Mouse (Mus musculus) forebrain, embryonic 14.5 days (tissue): ENCODE measurements around the gene Slc16a12. TPM values are rescaled to one million over a fixed set of nuclear protein-coding genes. Genes with fewer than 3 reads are reported as not detected.
A peak's percentile ranks its signal among the peaks of the same experiment; 100 is the strongest.

ENCODE experiments used
- ATAC-seq: fragments of 200-750 bp; cut with Nextera tagmentation; 2 replicates; pipeline ENCODE4 v1.8.0; 2017; ENCODE audit warnings: mild to moderate bottlenecking, moderate library complexity
- DNase-seq: peaks from one replicate; pipeline ENCODE4 v3.0.0-alpha.2; 2015; ENCODE audit warnings: low spot score
- H3K27ac ChIP-seq: fragments of 300-500 bp; sonication (generic); 2 replicates; pipeline ENCODE4 v1.5.1; 2014; ENCODE audit warnings: low read depth, mild to moderate bottlenecking, control low read depth, low read length, moderate library complexity
- H3K27me3 ChIP-seq: fragments of 300-500 bp; sonication (generic); replicated peaks from 2 replicates; pipeline ENCODE4 v1.6.1; 2014; ENCODE audit warnings: low read length, control low read depth, mixed read lengths; ENCODE audit not compliant: control insufficient read depth, insufficient read depth
- H3K36me3 ChIP-seq: fragments of 300-500 bp; sonication (generic); 2 replicates; pipeline ENCODE4 v1.6.1; 2014; ENCODE audit warnings: low read length, control low read depth; ENCODE audit not compliant: control insufficient read depth, insufficient read depth
- H3K4me1 ChIP-seq: fragments of 300-500 bp; sonication (generic); 2 replicates; pipeline ENCODE4 v1.6.1; 2014; ENCODE audit warnings: antibody characterized with exemption, low read length, control low read depth; ENCODE audit not compliant: control insufficient read depth, insufficient read depth
- H3K4me2 ChIP-seq: fragments of 300-500 bp; sonication (generic); 2 replicates; pipeline ENCODE4 v1.6.1; 2014; ENCODE audit warnings: mild to moderate bottlenecking, control low read depth, low read length
- H3K4me3 ChIP-seq: fragments of 300-500 bp; sonication (generic); 2 replicates; pipeline ENCODE4 v1.5.1; 2014; ENCODE audit warnings: low read depth, low read length, control low read depth
- H3K9ac ChIP-seq: fragments of 300-500 bp; sonication (generic); 2 replicates; pipeline ENCODE4 v1.6.1; 2014; ENCODE audit warnings: mild to moderate bottlenecking, low read length, control low read depth, moderate library complexity
- H3K9me3 ChIP-seq: fragments of 300-500 bp; sonication (generic); replicated peaks from 2 replicates; pipeline ENCODE4 v1.6.1; 2016; ENCODE audit warnings: low read length, control low read depth, mixed read lengths; ENCODE audit not compliant: control insufficient read depth
- WGBS: fragments of 180-500 bp; shearing (Covaris S2); extraction: QIAGEN DNeasy Blood & Tissue Kit; methylation state at CpG from one replicate; pipeline ENCODE4 v1.1.7; 2014; 5-methylcytosine and 5-hydroxymethylcytosine counted together
- polyA plus RNA-seq: library from polyadenylated mRNA; unstranded; fragments of >200 nt; fragmentation: Nextera tagmentation; extraction: Ambion mirVana; gene quantifications from 2 replicates; pipeline ENCODE4 v1.2.1, GENCODE M21; 2014

Gene Slc16a12
- 2.6 and 3.3 TPM in 2 replicates for polyA plus RNA-seq

- peak within 1 kb of the TSS; percentile 57 for H3K4me3 ChIP-seq
- DNase-seq = peak; percentile 42
- WGBS = 1% methylated on average over 61 of the region's 61 CpGs
- peak; percentile 79 for ATAC-seq
- peak within 1 kb of the TSS; percentile 58 for H3K9ac ChIP-seq
- no peak within 1 kb of the TSS for H3K27ac ChIP-seq
- H3K4me1 ChIP-seq = peaks cover 7% of the 10 kb centered on the region; the same call in 1 of the 2 replicates
- H3K27me3 ChIP-seq = 0 out of 2 replicates have a peak, but pooled peaks cover 7% of the 10 kb centered on the region
- no peaks in the 10 kb centered on the region for H3K36me3 ChIP-seq
- H3K4me2 ChIP-seq = peak within 1 kb of the TSS; percentile 99
- H3K9me3 ChIP-seq = no peaks in the 10 kb centered on the region
Measured at GRCm38 (mm10) chr19:34746688-34747504, at the start of gene Slc16a12. Gene Slc16a12 (minus strand): TSS chr19:34747289.

- ATAC-seq (no peak), DNase-seq (no peak)
- WGBS = 84% methylated on average over 4 of the region's 4 CpGs
- no peak overlapping the region for H3K9ac ChIP-seq
- no peaks in the 10 kb centered on the region for H3K4me1 ChIP-seq
- H3K27ac ChIP-seq = no peak overlapping the region
- H3K9me3 ChIP-seq = no peaks in the 10 kb centered on the region
- H3K4me2 ChIP-seq = no peak overlapping the region
- H3K36me3 ChIP-seq = no peaks in the 10 kb centered on the region
- no peaks in the 10 kb centered on the region for H3K27me3 ChIP-seq
- no peak overlapping the region for H3K4me3 ChIP-seq
Measured at GRCm38 (mm10) chr19:34796396-34796795, 49.3 kb upstream of the Slc16a12 start.

GRCm38 (mm10) chr19:34782491-34782890 is 35.4 kb upstream of the Slc16a12 start:
- H3K4me1 ChIP-seq = no peaks in the 10 kb centered on the region
- H3K9ac ChIP-seq = no peak overlapping the region
- no peaks in the 10 kb centered on the region for H3K9me3 ChIP-seq
- H3K4me2 ChIP-seq = no peak overlapping the region
- ATAC-seq = no peak
- DNase-seq = no peak
- H3K36me3 ChIP-seq = no peaks in the 10 kb centered on the region
- H3K4me3 ChIP-seq = no peak overlapping the region
- no peak overlapping the region for H3K27ac ChIP-seq
- 91% methylated on average over 2 of the region's 2 CpGs for WGBS
- H3K27me3 ChIP-seq = no peaks in the 10 kb centered on the region

GRCm38 (mm10) chr19:34778993-34779392 is 31.9 kb upstream of the Slc16a12 start:
- DNase-seq = no peak

GRCm38 (mm10) chr19:34778098-34778497 is 31.0 kb upstream of the Slc16a12 start:
- Histone ChIP-seq H3K9ac (no peak overlapping the region), H3K4me2 (no peak overlapping the region), H3K4me1 (no peaks in the 10 kb centered on the region), H3K9me3 (no peaks in the 10 kb centered on the region), H3K4me3 (no peak overlapping the region), H3K27ac (no peak overlapping the region), H3K27me3 (no peaks in the 10 kb centered on the region), H3K36me3 (no peaks in the 10 kb centered on the region)
- no peak for DNase-seq
- ATAC-seq = no peak

More at GRCm38 (mm10) chr19:34778993-34779392, 31.9 kb upstream of the Slc16a12 start:
- Histone ChIP-seq H3K4me1 (no peaks in the 10 kb centered on the region), H3K27me3 (no peaks in the 10 kb centered on the region), H3K9me3 (no peaks in the 10 kb centered on the region), H3K27ac (no peak overlapping the region), H3K4me2 (no peak overlapping the region), H3K9ac (no peak overlapping the region), H3K4me3 (no peak overlapping the region), H3K36me3 (no peaks in the 10 kb centered on the region)
- ATAC-seq = no peak
- 96% methylated on average over 1 of the region's 1 CpGs for WGBS

- Histone ChIP-seq H3K27me3 (no peaks in the 10 kb centered on the region), H3K9me3 (no peaks in the 10 kb centered on the region), H3K36me3 (no peaks in the 10 kb centered on the region), H3K9ac (no peak overlapping the region), H3K4me1 (no peaks in the 10 kb centered on the region), H3K4me3 (no peak overlapping the region), H3K27ac (no peak overlapping the region), H3K4me2 (no peak overlapping the region)
- DNase-seq = peak; percentile 71
- peak; percentile 61; the same call in 1 of the 2 replicates for ATAC-seq
- WGBS = 29% methylated on average over 6 of the region's 6 CpGs
Measured at GRCm38 (mm10) chr19:34772775-34773174, 25.7 kb upstream of the Slc16a12 start.

- ATAC-seq (no peak), DNase-seq (no peak)
- Histone ChIP-seq H3K9ac (no peak overlapping the region), H3K36me3 (no peaks in the 10 kb centered on the region), H3K9me3 (no peaks in the 10 kb centered on the region), H3K4me3 (no peak overlapping the region), H3K4me1 (no peaks in the 10 kb centered on the region), H3K27me3 (no peaks in the 10 kb centered on the region), H3K4me2 (no peak overlapping the region), H3K27ac (no peak overlapping the region)
- 88% methylated on average over 6 of the region's 6 CpGs for WGBS
Measured at GRCm38 (mm10) chr19:34770764-34771163, 23.7 kb upstream of the Slc16a12 start.

- Histone ChIP-seq H3K4me2 (no peak overlapping the region), H3K27me3 (no peaks in the 10 kb centered on the region), H3K27ac (no peak overlapping the region), H3K36me3 (no peaks in the 10 kb centered on the region), H3K9me3 (no peaks in the 10 kb centered on the region), H3K4me3 (no peak overlapping the region), H3K9ac (no peak overlapping the region), H3K4me1 (no peaks in the 10 kb centered on the region)
- DNase-seq (no peak), ATAC-seq (no peak)
- WGBS = 89% methylated on average over 1 of the region's 1 CpGs
Measured at GRCm38 (mm10) chr19:34758754-34759153, 11.7 kb upstream of the Slc16a12 start.

- no peak for DNase-seq
- H3K36me3 ChIP-seq = no peaks in the 10 kb centered on the region
- H3K4me2 ChIP-seq = no peak overlapping the region
- no peak overlapping the region for H3K27ac ChIP-seq
- ATAC-seq = no peak
- no peak overlapping the region for H3K4me3 ChIP-seq
- no peaks in the 10 kb centered on the region for H3K4me1 ChIP-seq
- H3K9me3 ChIP-seq = no peaks in the 10 kb centered on the region
- H3K27me3 ChIP-seq = no peaks in the 10 kb centered on the region
- WGBS = 91% methylated on average over 7 of the region's 7 CpGs
- no peak overlapping the region for H3K9ac ChIP-seq
Measured at GRCm38 (mm10) chr19:34756561-34757240, 9.6 kb upstream of the Slc16a12 start.
